Mouse (Mus musculus): Measurements from ENCODE around the gene Nrxn3.

Nrxn3 gene

GRCm38 (mm10) chr12:88722691-88723070 is at the start of gene Nrxn3:
Gene Nrxn3 (plus strand): TSS chr12:88722876.
- peak; percentile 8 for DNase-seq

DNA sequence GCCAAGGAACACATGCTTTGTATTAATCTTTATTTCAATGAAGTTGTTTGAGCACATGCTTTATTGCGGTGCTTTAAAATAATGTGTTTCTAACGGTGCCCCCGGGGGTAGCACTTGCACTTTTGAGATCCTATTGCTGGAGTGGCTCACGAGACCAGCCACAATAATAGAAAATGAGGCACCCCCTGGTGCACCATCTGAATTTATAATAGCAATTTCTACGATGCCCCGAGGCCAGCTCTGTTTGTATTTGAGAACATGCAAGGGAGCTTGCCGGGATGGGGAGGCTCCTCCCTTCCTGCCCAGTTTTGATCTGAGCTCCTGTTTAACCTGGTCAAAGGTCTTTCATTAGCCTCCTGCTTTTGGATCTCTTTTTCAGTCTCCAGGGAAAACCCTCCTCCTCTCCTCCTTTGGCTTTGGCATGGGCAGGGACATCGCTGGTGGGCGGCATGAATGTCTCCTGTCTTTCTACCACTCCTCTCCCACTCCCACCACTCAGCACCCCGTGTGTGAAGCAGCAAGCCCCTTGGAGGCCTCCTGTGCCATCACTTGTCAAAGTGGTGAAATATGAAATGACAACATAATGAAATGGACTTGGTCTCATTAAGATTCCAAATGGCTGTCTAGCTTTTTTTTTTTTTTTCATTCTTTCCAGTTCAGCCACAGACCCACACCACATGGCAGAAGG is 18.4 kb upstream of the Nrxn3 start:
- DNase-seq, result no peak

DNA sequence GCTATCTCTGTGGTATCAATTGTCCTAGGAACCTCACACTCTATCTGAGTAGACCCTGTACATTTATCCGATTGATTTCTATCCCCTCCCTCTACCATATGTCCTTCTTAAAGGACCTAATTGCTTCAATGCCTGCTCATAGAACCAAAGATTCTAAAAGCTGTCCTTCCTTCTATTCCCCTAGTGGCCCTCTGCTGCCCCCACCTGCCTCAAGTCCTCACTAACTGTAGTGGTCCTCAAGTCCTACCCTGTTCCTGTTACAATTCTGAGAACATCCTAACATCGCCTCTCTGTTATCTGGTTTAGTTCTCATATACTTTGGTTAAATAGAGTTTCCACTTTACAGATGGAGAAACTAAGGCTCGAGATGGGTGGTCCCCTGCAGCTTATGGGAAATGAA is 16.7 kb upstream of the Nrxn3 start:
- no peak for DNase-seq

GRCm38 (mm10) chr12:88707786-88708185 is 14.9 kb upstream of the Nrxn3 start:
- DNase-seq, result no peak

DNA sequence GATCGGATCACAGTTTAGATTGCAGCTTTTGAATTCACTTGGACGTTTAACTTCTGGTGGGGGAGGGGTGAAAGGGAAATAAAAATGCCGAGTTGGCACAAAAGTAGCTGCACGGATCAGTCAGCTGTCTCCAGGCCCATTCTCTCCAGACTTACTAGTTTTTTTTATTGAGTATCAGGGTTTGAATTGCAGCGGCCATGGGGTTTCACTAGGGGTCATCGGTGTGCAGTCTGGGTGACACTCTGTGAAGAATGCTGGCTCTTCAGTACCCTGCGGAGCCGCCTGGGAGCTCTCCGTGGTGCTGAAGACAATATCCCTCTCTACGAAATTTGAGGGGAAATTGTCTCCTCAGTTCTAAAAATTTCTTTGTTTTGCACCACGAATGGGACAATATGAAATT is 13.5 kb upstream of the Nrxn3 start:
- DNase-seq, result peak; percentile 57

DNA sequence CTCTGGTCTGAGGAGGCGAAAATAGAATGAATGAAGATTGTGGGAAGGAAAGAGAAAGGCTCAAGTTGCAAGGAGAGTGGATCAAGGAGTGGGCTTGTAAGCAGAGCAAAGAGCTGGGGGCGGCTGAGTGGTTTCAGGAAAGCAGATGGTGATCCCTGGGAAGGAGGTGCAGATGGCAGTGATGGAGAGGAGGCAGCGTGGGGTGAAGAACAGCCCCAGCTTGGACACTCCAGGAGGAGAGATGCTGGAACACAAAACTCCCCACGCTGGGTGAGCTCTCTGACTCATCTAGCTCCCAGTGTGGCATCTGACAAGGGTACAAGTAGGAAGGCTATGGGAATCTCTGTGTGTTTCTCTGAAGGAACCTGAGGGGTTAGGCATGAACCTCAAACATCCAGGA is 9.2 kb upstream of the Nrxn3 start:
- DNase-seq, result no peak

GRCm38 (mm10) chr12:88722031-88722690 is 515 bp upstream of the Nrxn3 start:
- DNase-seq, result peak; percentile 6

GRCm38 (mm10) chr12:88726316-88726715 is 3.6 kb downstream of the Nrxn3 start:
- DNase-seq, result no peak

DNA sequence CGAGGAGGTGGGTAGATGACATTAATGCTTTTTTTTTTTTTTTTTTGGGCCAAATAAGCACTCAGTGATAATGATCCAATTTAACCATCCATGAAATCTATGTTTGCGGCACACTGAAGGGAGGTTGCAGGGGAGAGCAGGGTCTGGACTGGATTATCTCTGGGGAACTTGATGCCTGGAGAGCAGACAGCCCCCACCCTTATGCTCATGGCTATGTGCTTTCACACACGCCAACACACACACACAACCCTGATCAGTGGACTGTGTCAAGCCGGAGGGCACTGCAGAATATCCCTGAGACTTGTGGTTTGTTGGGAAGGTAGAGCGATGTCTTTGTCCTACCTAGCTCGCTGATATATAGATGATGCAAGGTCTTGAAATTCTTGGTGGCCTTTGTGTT is 4.1 kb downstream of the Nrxn3 start:
- DNase-seq, result no peak

GRCm38 (mm10) chr12:88730720-88731119 is 8.0 kb downstream of the Nrxn3 start:
- no peak for DNase-seq

GRCm38 (mm10) chr12:88735045-88735444 is 12.4 kb downstream of the Nrxn3 start:
- DNase-seq, result no peak

- no peak for DNase-seq
These were observed 14.4 kb downstream of the Nrxn3 start for GRCm38 (mm10) chr12:88737081-88737480.

GRCm38 (mm10) chr12:88738616-88739015 is 15.9 kb downstream of the Nrxn3 start:
- DNase-seq, result no peak

DNA sequence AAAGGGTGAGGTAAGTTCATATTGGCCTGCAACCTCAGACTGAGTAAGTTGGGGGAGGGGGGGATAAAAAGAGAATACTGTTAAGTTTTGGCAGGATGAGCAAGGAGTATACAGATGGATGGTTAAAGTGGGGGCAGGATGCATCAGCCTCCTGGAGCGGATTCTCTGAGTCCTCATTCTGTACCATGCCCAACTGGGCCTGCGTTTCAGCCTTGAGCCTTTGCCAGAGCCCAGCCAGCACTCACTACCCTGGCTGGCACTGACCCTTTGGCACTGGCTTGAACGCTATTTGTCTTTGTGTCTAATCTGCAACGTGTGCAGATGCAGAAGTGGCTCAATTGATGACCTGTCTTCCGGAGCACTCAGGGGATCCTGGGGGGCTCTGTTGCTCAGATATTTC is 24.1 kb downstream of the Nrxn3 start:
- no peak for DNase-seq

DNA sequence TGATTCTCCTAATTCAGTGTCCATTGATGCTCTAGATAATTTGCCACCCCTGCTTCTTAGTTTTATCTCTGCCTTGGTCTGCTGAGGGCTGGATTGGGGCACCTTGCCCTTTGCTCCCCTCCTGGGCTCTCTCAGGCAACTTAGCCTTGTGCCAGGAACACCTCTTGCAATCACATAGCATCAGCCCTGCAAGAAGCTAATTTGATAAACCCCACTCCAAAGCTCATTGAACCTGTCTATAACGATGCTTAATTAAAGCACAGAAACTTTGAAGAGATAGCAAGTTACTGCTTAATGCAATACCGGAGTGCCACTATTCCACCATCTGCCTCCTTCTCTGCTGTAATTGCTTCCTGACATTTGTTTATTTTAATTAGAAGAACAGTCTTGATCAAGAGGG is 42.1 kb downstream of the Nrxn3 start:
- no peak for DNase-seq

DNA sequence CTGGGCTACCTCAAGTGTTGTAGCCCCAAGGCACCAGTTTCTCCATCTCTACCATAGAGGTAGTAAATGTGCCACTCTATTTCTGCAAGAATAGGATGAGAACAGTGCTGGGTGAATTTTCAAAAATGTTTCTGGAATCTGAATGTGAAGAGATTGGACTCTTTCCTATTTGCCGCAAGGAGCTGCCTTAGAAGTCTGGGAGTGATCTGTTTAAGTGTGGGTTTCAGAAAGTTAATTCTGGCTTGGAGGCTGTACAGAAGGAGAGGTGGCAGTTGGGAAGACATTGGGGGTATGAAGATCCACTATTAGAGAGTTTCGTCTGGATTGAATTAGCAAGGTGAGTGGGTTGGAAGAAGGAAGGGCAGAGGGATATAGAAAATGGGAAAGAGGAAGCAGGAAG is 52.0 kb downstream of the Nrxn3 start:
- DNase-seq, result no peak

DNA sequence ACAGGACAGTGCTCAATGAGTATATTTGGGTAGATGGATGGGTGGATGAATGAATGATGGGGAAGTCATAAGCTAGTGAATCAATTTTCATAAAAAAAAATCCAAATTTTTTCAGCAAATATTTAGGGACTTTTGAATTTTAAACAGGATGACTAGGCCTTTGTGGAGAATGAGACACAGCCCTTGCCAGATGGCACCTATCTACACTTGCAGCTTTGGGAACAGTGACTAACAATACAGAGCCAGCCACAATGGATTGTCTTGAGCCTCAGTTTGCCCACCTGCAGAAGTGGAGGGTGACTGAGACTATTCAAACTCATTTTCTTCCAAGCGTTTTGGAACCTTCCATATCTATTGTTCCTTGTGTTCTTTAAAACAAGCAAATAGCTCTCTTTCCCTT is 55.4 kb downstream of the Nrxn3 start:
- no peak for DNase-seq

- no peak for DNase-seq
These were observed 61.8 kb downstream of the Nrxn3 start for GRCm38 (mm10) chr12:88784199-88785147.

- DNase-seq, result no peak
These were observed 70.6 kb downstream of the Nrxn3 start for GRCm38 (mm10) chr12:88793314-88793713.

DNA sequence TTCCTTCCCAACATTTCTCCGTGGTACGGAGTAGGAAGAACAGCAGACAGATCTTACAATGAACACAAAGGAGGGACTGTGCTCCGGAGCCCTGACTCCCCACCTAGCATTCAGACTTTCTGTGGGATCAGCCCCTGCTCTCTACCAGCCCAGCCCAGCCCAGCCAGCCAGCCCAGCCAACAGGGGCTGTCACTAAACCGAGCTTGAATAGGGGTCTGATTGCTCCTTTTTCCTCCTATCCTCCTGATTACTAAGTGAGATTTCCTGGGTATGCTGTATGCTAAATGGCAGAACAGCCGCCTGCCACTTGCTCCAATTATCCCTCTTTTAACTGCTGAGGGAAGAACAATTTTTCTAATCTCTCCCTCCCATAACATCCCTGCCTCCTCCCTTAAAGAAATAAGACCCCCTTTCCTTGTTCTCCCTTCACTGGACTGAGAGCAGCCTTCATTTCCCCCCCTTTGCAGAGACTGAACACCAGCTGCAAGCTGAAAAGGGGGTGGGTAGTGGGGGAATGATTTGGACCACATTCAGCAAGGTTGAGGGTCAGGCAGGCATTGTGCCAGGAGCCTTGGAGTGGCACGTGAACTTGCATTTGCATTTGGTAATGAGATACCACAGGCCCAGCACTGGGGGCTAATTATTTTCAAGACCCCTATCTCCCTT is 78.4 kb downstream of the Nrxn3 start:
- no peak for DNase-seq

GRCm38 (mm10) chr12:88801656-88802007 is 79.0 kb downstream of the Nrxn3 start:
- DNase-seq, result no peak

GRCm38 (mm10) chr12:88808947-88809346 is 86.3 kb downstream of the Nrxn3 start:
- DNase-seq, result no peak

GRCm38 (mm10) chr12:88812173-88812572 is 89.5 kb downstream of the Nrxn3 start:
- no peak for DNase-seq
